Mouse (Mus musculus) limb, embryonic 12.5 days (tissue): ENCODE results near the gene AC134908.4. TPM values are rescaled to one million over a fixed set of nuclear protein-coding genes. Genes with fewer than 3 reads are reported as not detected.

ENCODE experiments used
- ATAC-seq: fragments of 200-750 bp; cut with Nextera tagmentation; 2 replicates; pipeline ENCODE4 v1.8.0; 2017; ENCODE audit warnings: low read depth, moderate TSS enrichment; ENCODE audit not compliant: insufficient number of reproducible peaks, insufficient read depth, low FRiP score, low TSS enrichment
- H3K27ac ChIP-seq: fragments of 300-500 bp; sonication (generic); 2 replicates; pipeline ENCODE4 v1.5.1; 2016; ENCODE audit warnings: mild to moderate bottlenecking, moderate library complexity
- H3K27me3 ChIP-seq: fragments of 300-500 bp; sonication (generic); 2 replicates; pipeline ENCODE4 v1.6.1; 2016; ENCODE audit warnings: mild to moderate bottlenecking, moderate library complexity
- H3K36me3 ChIP-seq: fragments of 300-500 bp; sonication (generic); 2 replicates; pipeline ENCODE4 v1.6.1; 2016; ENCODE audit warnings: mild to moderate bottlenecking, moderate library complexity
- H3K4me1 ChIP-seq: fragments of 300-500 bp; sonication (generic); replicated peaks from 2 replicates; pipeline ENCODE4 v1.6.1; 2016
- H3K4me2 ChIP-seq: fragments of 300-500 bp; sonication (generic); 2 replicates; pipeline ENCODE4 v1.6.1; 2016; ENCODE audit warnings: mild to moderate bottlenecking, moderate library complexity
- H3K4me3 ChIP-seq: fragments of 300-500 bp; sonication (generic); replicated peaks from 2 replicates; pipeline ENCODE4 v1.5.1; 2016; ENCODE audit warnings: mild to moderate bottlenecking
- H3K9ac ChIP-seq: fragments of 300-500 bp; sonication (generic); replicated peaks from 2 replicates; pipeline ENCODE4 v1.6.1; 2016; ENCODE audit warnings: mild to moderate bottlenecking, moderate library complexity
- H3K9me3 ChIP-seq: fragments of 300-500 bp; sonication (generic); 2 replicates; pipeline ENCODE4 v1.6.1; 2016; ENCODE audit warnings: mild to moderate bottlenecking, moderate library complexity
- WGBS: fragments of 180-500 bp; shearing (Covaris S2); methylation state at CpG from one replicate; pipeline ENCODE4 v1.1.7; 2016; 5-methylcytosine and 5-hydroxymethylcytosine counted together
- polyA plus RNA-seq: library from polyadenylated mRNA; unstranded; fragments of >200 nt; fragmentation: Nextera tagmentation; extraction: Ambion mirVana; gene quantifications from 2 replicates; pipeline ENCODE4 v1.2.1, GENCODE M21; 2016

The AC134908.4 gene
- 0.49 TPM in 1 of 2 replicates, not detected in the other for polyA plus RNA-seq

- peaks cover 50% of the 10 kb centered on the region for H3K4me1 ChIP-seq
- H3K4me3 ChIP-seq = peak within 1 kb of the TSS; percentile 84
- H3K9me3 ChIP-seq = no peaks in the 10 kb centered on the region
- peak within 1 kb of the TSS; percentile 99 for H3K4me2 ChIP-seq
- ATAC-seq = no peak
- H3K9ac ChIP-seq = peak within 1 kb of the TSS; percentile 79
- 0 out of 2 replicates have a peak, but pooled peaks cover 10% of the 10 kb centered on the region for H3K36me3 ChIP-seq
- peak within 1 kb of the TSS; percentile 69; the same call in 1 of the 2 replicates for H3K27ac ChIP-seq
- WGBS = 5% methylated on average over 6 of the region's 6 CpGs
- H3K27me3 ChIP-seq = no peaks in the 10 kb centered on the region
Observed at GRCm38 (mm10) chr17:25795609-25796092, at the start of gene AC134908.4. Gene AC134908.4, minus strand, starts transcription at chr17:25795659.

GRCm38 (mm10) chr17:25844396-25844901 lies 49.0 kb upstream of the AC134908.4 start, which contains the start of gene Rhot2:
Gene Rhot2, minus strand, starts transcription at chr17:25844851.
- no peaks in the 10 kb centered on the region for H3K9me3 ChIP-seq
- peak; percentile 92 for ATAC-seq
- H3K27me3 ChIP-seq = no peaks in the 10 kb centered on the region
- peak within 1 kb of the TSS; percentile 88 for H3K27ac ChIP-seq
- H3K4me2 ChIP-seq = peak within 1 kb of the TSS; percentile 90
- WGBS = under 1% methylated on average over 21 of the region's 21 CpGs
- H3K4me3 ChIP-seq = peak within 1 kb of the TSS; percentile 88
- H3K36me3 ChIP-seq = peaks cover 77% of the 10 kb centered on the region
- peaks cover 16% of the 10 kb centered on the region for H3K4me1 ChIP-seq
- peak within 1 kb of the TSS; percentile 87 for H3K9ac ChIP-seq

GRCm38 (mm10) chr17:25843636-25844395 lies 48.4 kb upstream of the AC134908.4 start:
- peak overlapping the region; percentile 88 for H3K4me3 ChIP-seq
- H3K4me1 ChIP-seq = peaks cover 16% of the 10 kb centered on the region
- H3K27me3 ChIP-seq = no peaks in the 10 kb centered on the region
- peaks cover 78% of the 10 kb centered on the region for H3K36me3 ChIP-seq
- peak; percentile 16; the same call in 1 of the 2 replicates for ATAC-seq
- 3% methylated on average over 38 of the region's 38 CpGs for WGBS
- no peaks in the 10 kb centered on the region for H3K9me3 ChIP-seq
- peak overlapping the region; percentile 88 for H3K27ac ChIP-seq
- peak overlapping the region; percentile 90 for H3K4me2 ChIP-seq
- peak overlapping the region; percentile 87 for H3K9ac ChIP-seq

GRCm38 (mm10) chr17:25843122-25843521 lies 47.7 kb upstream of the AC134908.4 start:
- peaks cover 76% of the 10 kb centered on the region for H3K36me3 ChIP-seq
- peak overlapping the region; percentile 87 for H3K9ac ChIP-seq
- H3K4me3 ChIP-seq = peak overlapping the region; percentile 88
- H3K4me1 ChIP-seq = peaks cover 17% of the 10 kb centered on the region
- WGBS = 91% methylated on average over 4 of the region's 4 CpGs
- H3K27ac ChIP-seq = no peak overlapping the region
- H3K9me3 ChIP-seq = no peaks in the 10 kb centered on the region
- peak overlapping the region; percentile 90 for H3K4me2 ChIP-seq
- no peak for ATAC-seq
- H3K27me3 ChIP-seq = no peaks in the 10 kb centered on the region

GRCm38 (mm10) chr17:25842509-25842908 lies 47.0 kb upstream of the AC134908.4 start:
- Histone ChIP-seq H3K4me2 (no peak overlapping the region), H3K36me3 (peaks cover 76% of the 10 kb centered on the region), H3K4me3 (no peak overlapping the region), H3K9ac (no peak overlapping the region), H3K27me3 (no peaks in the 10 kb centered on the region), H3K4me1 (peaks cover 23% of the 10 kb centered on the region), H3K9me3 (no peaks in the 10 kb centered on the region), H3K27ac (no peak overlapping the region)
- 84% methylated on average over 3 of the region's 3 CpGs for WGBS
- ATAC-seq = no peak

GRCm38 (mm10) chr17:25841117-25841880 lies 45.8 kb upstream of the AC134908.4 start, which contains the start of gene Gm20683:
Gene Gm20683, minus strand, starts transcription at chr17:25841763.
- H3K27me3 ChIP-seq = no peaks in the 10 kb centered on the region
- no peaks in the 10 kb centered on the region for H3K9me3 ChIP-seq
- WGBS = 92% methylated on average over 22 of the region's 22 CpGs
- ATAC-seq = no peak
- H3K4me1 ChIP-seq = peaks cover 35% of the 10 kb centered on the region
- H3K36me3 ChIP-seq = peaks cover 65% of the 10 kb centered on the region
- no peak within 1 kb of the TSS for H3K9ac ChIP-seq
- no peak within 1 kb of the TSS for H3K4me2 ChIP-seq
- H3K4me3 ChIP-seq = no peak within 1 kb of the TSS
- no peak within 1 kb of the TSS for H3K27ac ChIP-seq

- H3K4me3 ChIP-seq = no peak overlapping the region
- 93% methylated on average over 6 of the region's 6 CpGs for WGBS
- peaks cover 37% of the 10 kb centered on the region for H3K4me1 ChIP-seq
- H3K27ac ChIP-seq = no peak overlapping the region
- no peak overlapping the region for H3K9ac ChIP-seq
- H3K27me3 ChIP-seq = no peaks in the 10 kb centered on the region
- H3K4me2 ChIP-seq = no peak overlapping the region
- peaks cover 62% of the 10 kb centered on the region for H3K36me3 ChIP-seq
- no peak for ATAC-seq
- no peaks in the 10 kb centered on the region for H3K9me3 ChIP-seq
Observed at GRCm38 (mm10) chr17:25840519-25840918, 45.1 kb upstream of the AC134908.4 start.

GRCm38 (mm10) chr17:25839455-25840235 lies 44.2 kb upstream of the AC134908.4 start:
- no peak for ATAC-seq
- WGBS = 85% methylated on average over 14 of the region's 14 CpGs

GRCm38 (mm10) chr17:25838904-25839303 lies 43.4 kb upstream of the AC134908.4 start:
- ATAC-seq = no peak
- Histone ChIP-seq H3K27me3 (no peaks in the 10 kb centered on the region), H3K4me1 (peaks cover 45% of the 10 kb centered on the region), H3K4me2 (no peak overlapping the region), H3K9me3 (no peaks in the 10 kb centered on the region), H3K4me3 (no peak overlapping the region), H3K27ac (no peak overlapping the region), H3K9ac (no peak overlapping the region), H3K36me3 (peaks cover 66% of the 10 kb centered on the region)
- WGBS = 90% methylated on average over 4 of the region's 4 CpGs

More at GRCm38 (mm10) chr17:25839455-25840235, 44.2 kb upstream of the AC134908.4 start:
- Histone ChIP-seq H3K27ac (no peak overlapping the region), H3K4me3 (no peak overlapping the region), H3K9me3 (no peaks in the 10 kb centered on the region), H3K4me2 (no peak overlapping the region), H3K36me3 (peaks cover 64% of the 10 kb centered on the region), H3K4me1 (peaks cover 39% of the 10 kb centered on the region), H3K27me3 (no peaks in the 10 kb centered on the region), H3K9ac (no peak overlapping the region)

- peak overlapping the region; percentile 57; the same call in 1 of the 2 replicates for H3K9ac ChIP-seq
- peak overlapping the region; percentile 82 for H3K4me2 ChIP-seq
- ATAC-seq = no peak
- H3K4me1 ChIP-seq = peaks cover 40% of the 10 kb centered on the region
- H3K27me3 ChIP-seq = no peaks in the 10 kb centered on the region
- WGBS = 61% methylated on average over 3 of the region's 3 CpGs
- no peak overlapping the region for H3K27ac ChIP-seq
- no peak overlapping the region; the same call in 1 of the 2 replicates for H3K4me3 ChIP-seq
- peaks cover 65% of the 10 kb centered on the region for H3K36me3 ChIP-seq
- no peaks in the 10 kb centered on the region for H3K9me3 ChIP-seq
Observed at GRCm38 (mm10) chr17:25837533-25837932, 42.1 kb upstream of the AC134908.4 start.
